Mouse (Mus musculus) MEL (cell line): ENCODE measurements around the gene Hspa1a. TPM values are rescaled to one million over a fixed set of nuclear protein-coding genes. Genes with fewer than 3 reads are reported as not detected.

ENCODE experiments used
- DNase-seq: peaks from one replicate; pipeline ENCODE4 v3.0.0; 2011; ENCODE audit warnings: low read depth, low spot score
- H3K27ac ChIP-seq: 2 replicates; pipeline ENCODE4 v1.5.1; 2012; ENCODE audit warnings: low read depth, mild to moderate bottlenecking, control low read depth, low read length, moderate library complexity; ENCODE audit not compliant: control insufficient read depth
- H3K27me3 ChIP-seq, 2 experiments: fragments of 150-350 bp in 1 of 2; sonication (generic) in 1 of 2; 2 replicates each; pipeline ENCODE4 v1.6.1; 2012; ENCODE audit warnings: low read length in 2 of 2, mild to moderate bottlenecking in 2 of 2, improper control_type of control experiment in 1 of 2, moderate library complexity in 1 of 2; ENCODE audit not compliant: insufficient read depth in 2 of 2, control insufficient read depth in 1 of 2
- H3K36me3 ChIP-seq, 2 experiments: 2 replicates each; pipeline ENCODE4 v1.6.1; 2012 to 2014; ENCODE audit warnings: low read length in 2 of 2, improper control_type of control experiment in 1 of 2, inconsistent platforms in 1 of 2, mild to moderate bottlenecking in 1 of 2; ENCODE audit not compliant: insufficient read depth in 2 of 2, control insufficient read depth in 1 of 2
- H3K4me1 ChIP-seq, 2 experiments: fragments of 150-350 bp in 1 of 2; sonication (generic) in 1 of 2; 2 replicates each; pipeline ENCODE4 v1.6.1; 2012; ENCODE audit warnings: low read length in 2 of 2, improper control_type of control experiment in 1 of 2, mild to moderate bottlenecking in 1 of 2; ENCODE audit not compliant: insufficient read depth in 2 of 2, control insufficient read depth in 1 of 2
- H3K4me3 ChIP-seq, 2 experiments: fragments of 150-350 bp in 1 of 2; sonication (generic) in 1 of 2; 2 replicates each; pipeline ENCODE4 v1.5.1; 2012; ENCODE audit warnings: low read depth in 2 of 2, low read length in 2 of 2, mild to moderate bottlenecking in 2 of 2, moderate library complexity in 2 of 2, control low read depth in 1 of 2, improper control_type of control experiment in 1 of 2; ENCODE audit not compliant: control insufficient read depth in 1 of 2, insufficient read depth in 1 of 2
- H3K79me2 ChIP-seq: 2 replicates; pipeline ENCODE4 v1.6.1; 2012; ENCODE audit warnings: mild to moderate bottlenecking, low read length, moderate library complexity; ENCODE audit not compliant: control insufficient read depth, poor library complexity, insufficient read depth
- H3K9ac ChIP-seq: 2 replicates; pipeline ENCODE4 v1.6.1; 2012; ENCODE audit warnings: low read depth, mild to moderate bottlenecking, control low read depth, low read length, moderate library complexity; ENCODE audit not compliant: control insufficient read depth, poor library complexity, severe bottlenecking
- H3K9me3 ChIP-seq: fragments of 150-350 bp; sonication (generic); replicated peaks from 2 replicates; pipeline ENCODE4 v1.6.1; 2012; ENCODE audit warnings: mild to moderate bottlenecking, low read length, improper control_type of control experiment, moderate library complexity; ENCODE audit not compliant: insufficient read depth
- BHLHE40 ChIP-seq: IDR thresholded peaks from 2 replicates; pipeline ENCODE4 v1.6.1; 2012; ENCODE audit warnings: low read depth, mild to moderate bottlenecking, inconsistent platforms, low read length, improper control_type of control experiment, borderline replicate concordance
- CHD1 ChIP-seq: IDR thresholded peaks from 2 replicates; pipeline ENCODE4 v1.6.1; 2012; ENCODE audit warnings: low read depth, mild to moderate bottlenecking, inconsistent platforms, low read length, improper control_type of control experiment
- CHD2 ChIP-seq: IDR thresholded peaks from 2 replicates; pipeline ENCODE4 v1.6.1; 2011; ENCODE audit warnings: low read length, improper control_type of control experiment
- E2F4 ChIP-seq: IDR thresholded peaks from 2 replicates; pipeline ENCODE4 v1.6.1; 2011; ENCODE audit warnings: low read depth, low read length, improper control_type of control experiment, borderline replicate concordance
- ELF1 ChIP-seq: IDR thresholded peaks from 2 replicates; pipeline ENCODE4 v1.6.1; 2014; ENCODE audit warnings: low read depth, mild to moderate bottlenecking, inconsistent platforms, low read length, improper control_type of control experiment, moderate library complexity
- EP300 ChIP-seq, 2 experiments: IDR thresholded peaks; 2 replicates each; pipeline ENCODE4 v1.6.1; 2011; ENCODE audit warnings: improper control_type of control experiment in 2 of 2, low read length in 2 of 2, low read depth in 1 of 2, mild to moderate bottlenecking in 1 of 2
- GABPA ChIP-seq: IDR thresholded peaks from 2 replicates; pipeline ENCODE4 v1.6.1; 2012; ENCODE audit warnings: low read depth, mild to moderate bottlenecking, inconsistent platforms, low read length, improper control_type of control experiment, moderate library complexity
- GATA1 ChIP-seq: IDR thresholded peaks from 2 replicates; pipeline ENCODE4 v1.6.1; 2011; ENCODE audit warnings: low read depth, low read length, improper control_type of control experiment
- HCFC1 ChIP-seq: IDR thresholded peaks from 2 replicates; pipeline ENCODE4 v1.6.1; 2012; ENCODE audit warnings: low read depth, mild to moderate bottlenecking, inconsistent platforms, low read length, improper control_type of control experiment, moderate library complexity
- JUND ChIP-seq: IDR thresholded peaks from 2 replicates; pipeline ENCODE4 v1.6.1; 2011; ENCODE audit warnings: low read depth, mild to moderate bottlenecking, improper control_type of control experiment, low read length
- KAT2A ChIP-seq: conservative IDR thresholded peaks from 2 replicates; pipeline ENCODE4 v1.6.1; 2012; ENCODE audit warnings: low read depth, low read length, improper control_type of control experiment, inconsistent platforms
- MAX ChIP-seq: IDR thresholded peaks from 2 replicates; pipeline ENCODE4 v1.6.1; 2011; ENCODE audit warnings: low read length, improper control_type of control experiment
- MAZ ChIP-seq: IDR thresholded peaks from 2 replicates; pipeline ENCODE4 v1.6.1; 2012; ENCODE audit warnings: low read depth, mild to moderate bottlenecking, inconsistent platforms, low read length, improper control_type of control experiment
- MEF2A ChIP-seq: IDR thresholded peaks from 2 replicates; pipeline ENCODE4 v1.6.1; 2014; ENCODE audit warnings: low read depth, mild to moderate bottlenecking, inconsistent platforms, low read length, improper control_type of control experiment; ENCODE audit not compliant: poor library complexity, insufficient replicate concordance, severe bottlenecking; ENCODE audit errors: extremely low read depth
- MXI1 ChIP-seq: IDR thresholded peaks from 2 replicates; pipeline ENCODE4 v1.6.1; 2011; ENCODE audit warnings: mild to moderate bottlenecking, low read depth, low read length, improper control_type of control experiment
- MYB ChIP-seq: IDR thresholded peaks from 2 replicates; pipeline ENCODE4 v1.6.1; 2011; ENCODE audit warnings: mild to moderate bottlenecking, low read depth, low read length, improper control_type of control experiment
- MYC ChIP-seq: IDR thresholded peaks from 2 replicates; pipeline ENCODE4 v1.6.1; 2011; ENCODE audit warnings: low read depth, mild to moderate bottlenecking, low read length, improper control_type of control experiment, moderate library complexity
- NELFE ChIP-seq: IDR thresholded peaks from 2 replicates; pipeline ENCODE4 v1.6.1; 2011; ENCODE audit warnings: low read depth, low read length, improper control_type of control experiment
- NRF1 ChIP-seq: IDR thresholded peaks from 2 replicates; pipeline ENCODE4 v1.6.1; 2014; ENCODE audit warnings: low read depth, mild to moderate bottlenecking, inconsistent platforms, low read length, improper control_type of control experiment, moderate library complexity; ENCODE audit not compliant: poor library complexity, insufficient read depth, severe bottlenecking
- POLR2A ChIP-seq, 2 experiments: IDR thresholded peaks; 2 replicates each; pipeline ENCODE4 v1.6.1; 2011 to 2012; ENCODE audit warnings: low read length in 2 of 2, mild to moderate bottlenecking in 2 of 2, control low read depth in 1 of 2, improper control_type of control experiment in 1 of 2, low read depth in 1 of 2, moderate library complexity in 1 of 2; ENCODE audit not compliant: control insufficient read depth in 1 of 2, insufficient read depth in 1 of 2, poor library complexity in 1 of 2
- POLR2AphosphoS5 ChIP-seq: IDR thresholded peaks from 2 replicates; pipeline ENCODE4 v1.6.1; 2012; ENCODE audit warnings: low read depth, borderline replicate concordance, mild to moderate bottlenecking, inconsistent platforms, low read length, moderate library complexity, mixed read lengths
- RAD21 ChIP-seq: IDR thresholded peaks from 2 replicates; pipeline ENCODE4 v1.6.1; 2011; ENCODE audit warnings: mild to moderate bottlenecking, low read depth, low read length, improper control_type of control experiment
- SIN3A ChIP-seq: IDR thresholded peaks from 2 replicates; pipeline ENCODE4 v1.6.1; 2012; ENCODE audit warnings: low read length, improper control_type of control experiment, inconsistent platforms
- SMC3 ChIP-seq: IDR thresholded peaks from 2 replicates; pipeline ENCODE4 v1.6.1; 2011; ENCODE audit warnings: low read depth, low read length, improper control_type of control experiment
- TBP ChIP-seq: IDR thresholded peaks from 2 replicates; pipeline ENCODE4 v1.8.0; 2011; ENCODE audit warnings: low read depth, low read length, improper control_type of control experiment
- UBTF ChIP-seq: IDR thresholded peaks from 2 replicates; pipeline ENCODE4 v1.6.1; 2012; ENCODE audit warnings: low read depth, mild to moderate bottlenecking, inconsistent platforms, low read length, improper control_type of control experiment, moderate library complexity, borderline replicate concordance; ENCODE audit not compliant: insufficient read depth
- USF1 ChIP-seq: IDR thresholded peaks from 2 replicates; pipeline ENCODE4 v1.6.1; 2014; ENCODE audit warnings: low read depth, mild to moderate bottlenecking, inconsistent platforms, low read length, improper control_type of control experiment, moderate library complexity
- USF2 ChIP-seq, 2 experiments: IDR thresholded peaks; 2 replicates each; pipeline ENCODE4 v1.6.1; 2011 to 2012; ENCODE audit warnings: improper control_type of control experiment in 2 of 2, low read length in 2 of 2, borderline replicate concordance in 1 of 2, inconsistent platforms in 1 of 2, low read depth in 1 of 2, mild to moderate bottlenecking in 1 of 2; ENCODE audit not compliant: insufficient read depth in 1 of 2
- ZKSCAN1 ChIP-seq: IDR thresholded peaks from 2 replicates; pipeline ENCODE4 v1.6.1; 2012; ENCODE audit warnings: low read depth, mild to moderate bottlenecking, inconsistent platforms, low read length, improper control_type of control experiment, moderate library complexity
- ZMIZ1 ChIP-seq: IDR thresholded peaks from 2 replicates; pipeline ENCODE4 v1.6.1; 2012; ENCODE audit warnings: low read depth, mild to moderate bottlenecking, inconsistent platforms, low read length, improper control_type of control experiment, moderate library complexity
- ZNF384 ChIP-seq: IDR thresholded peaks from 2 replicates; pipeline ENCODE4 v1.6.1; 2012; ENCODE audit warnings: low read depth, mild to moderate bottlenecking, inconsistent platforms, low read length, improper control_type of control experiment
- polyA plus RNA-seq, 2 experiments: library from polyadenylated mRNA; stranded (reverse) in 1 of 2; unstranded in 1 of 2; fragments of >175 nt in 1 of 2; fragments of >200 nt in 1 of 2; gene quantifications; 2 replicates each; pipeline versions ENCODE4 v1.2.1 to v1.2.4; 2012; ENCODE audit warnings: low replicate concordance in 2 of 2, low read depth in 1 of 2; ENCODE audit not compliant: insufficient read length in 2 of 2, insufficient read depth in 1 of 2, missing spikeins in 1 of 2
- total RNA-seq: library from RNA; depleted of rRNA; stranded (reverse); fragments of 300-350 nt; gene quantifications from 2 replicates; pipeline ENCODE4 v1.2.3, GENCODE M21; 2012

The Hspa1a gene
- total and polyA plus RNA-seq, 3 experiments: not detected

DNA sequence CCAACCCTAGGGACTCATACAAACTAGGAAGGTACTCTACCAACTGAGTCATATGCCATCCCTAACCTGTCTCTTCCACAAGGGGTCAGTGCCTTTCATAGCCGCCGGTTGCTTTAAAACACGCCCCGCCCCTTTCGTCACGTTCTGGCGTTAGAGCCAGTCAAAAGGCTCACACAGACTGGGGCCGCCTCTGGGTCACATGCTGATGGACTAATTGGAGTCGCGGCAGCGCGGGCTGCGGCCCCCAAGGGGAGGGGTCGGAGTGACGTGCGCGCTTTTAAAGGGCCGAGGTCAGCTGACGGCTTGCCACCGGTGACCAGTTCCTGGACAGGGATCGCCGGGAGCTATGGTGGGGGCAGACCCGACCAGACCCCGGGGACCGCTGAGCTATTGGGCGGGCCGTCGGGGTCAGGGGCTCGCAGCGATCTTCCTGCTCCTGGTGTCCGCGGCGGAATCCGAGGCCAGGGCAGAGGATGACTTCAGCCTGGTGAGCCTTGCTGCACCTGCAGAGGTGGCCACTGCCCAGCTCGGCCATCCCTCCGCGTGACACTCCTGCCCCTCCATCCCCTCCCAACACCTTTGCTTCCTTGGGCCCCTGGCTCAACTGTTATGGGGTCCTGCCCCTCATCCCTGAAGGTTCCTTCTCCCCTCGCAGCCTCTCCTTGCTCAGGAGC is 40.8 kb downstream of the Hspa1a start, which contains the start of gene Neu1 (continued):
- peak; percentile 81 for TF ChIP-seq MXI1
- 0 out of 2 replicates have a peak, but pooled peaks have one; percentile 35 for TF ChIP-seq ZMIZ1
- peak; percentile 78; the same call in 1 of the 2 replicates for TF ChIP-seq HCFC1
- no peak for TF ChIP-seq EP300 (IDR thresholded peaks at IDR 0.05; ENCODE audit: low read depth in 1 of 2, low read length in 2 of 2)
- TF ChIP-seq KAT2A: no peak; the same call in 1 of the 2 replicates
- TF ChIP-seq NELFE: peak; percentile 60
- TF ChIP-seq MAZ: peak; percentile 89
- TF ChIP-seq CHD2: no peak
- peak; percentile 47; the same call in 1 of the 2 replicates for TF ChIP-seq E2F4
- TF ChIP-seq USF1: peak; percentile 95
- TF ChIP-seq SMC3: peak; percentile 61
- TF ChIP-seq MEF2A: no peak
- TF ChIP-seq POLR2A (IDR thresholded peaks at IDR 0.05; ENCODE audit: control insufficient read depth in 1 of 2, insufficient read depth in 1 of 2, low read depth in 1 of 2, low read length in 2 of 2, poor library complexity in 1 of 2): peak; percentile 39 to 66; a peak in 2 of 4 replicates
- no peak for TF ChIP-seq CHD1
- TF ChIP-seq TBP: peak; percentile 86
- 0 out of 2 replicates have a peak, but pooled peaks have one; percentile 21 for TF ChIP-seq NRF1
- TF ChIP-seq ZNF384: no peak
- TF ChIP-seq RAD21: peak; percentile 37
- peak; percentile 87 for TF ChIP-seq BHLHE40

DNA sequence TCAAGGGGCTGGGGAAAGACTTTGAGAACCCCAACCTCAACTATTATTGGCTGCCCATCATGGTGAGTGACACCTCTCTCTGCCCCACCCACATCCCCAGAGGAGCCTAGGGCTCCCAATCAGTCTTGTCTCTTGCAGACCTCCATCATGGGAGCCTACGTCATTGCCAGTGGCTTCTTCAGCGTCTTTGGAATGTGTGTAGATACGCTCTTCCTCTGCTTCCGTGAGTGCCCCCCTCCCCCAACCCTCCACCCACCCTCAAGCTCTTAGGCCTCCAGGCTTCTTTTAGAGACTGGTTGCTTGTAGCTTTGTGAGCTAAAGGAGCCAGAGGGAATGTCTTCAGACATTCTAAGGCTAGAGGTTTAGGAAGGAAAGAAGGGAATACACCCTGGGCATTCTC is 43.1 kb downstream of the Hspa1a start:
- Histone ChIP-seq H3K4me1 (peaks cover 5 to 14% of the 10 kb centered on the region in 2 experiments), H3K27ac (no peak overlapping the region), H3K9ac (no peak overlapping the region), H3K36me3 (peaks cover 0 to 6% of the 10 kb centered on the region in 2 experiments; a peak in 2 of 4 replicates), H3K9me3 (no peaks in the 10 kb centered on the region), H3K4me3 (no peak overlapping the region), H3K79me2 (peaks cover 5% of the 10 kb centered on the region; the same call in 1 of the 2 replicates), H3K27me3 (no peaks in the 10 kb centered on the region)
- DNase-seq: no peak
- TF ChIP-seq CHD1 (no peak), POLR2AphosphoS5 (no peak), BHLHE40 (no peak), USF2 (IDR thresholded peaks at IDR 0.05; ENCODE audit: borderline replicate concordance in 1 of 2, insufficient read depth in 1 of 2, low read depth in 1 of 2, low read length in 2 of 2) (no peak), ZNF384 (no peak), ELF1 (no peak), GABPA (no peak), MYB (no peak), SIN3A (no peak), GATA1 (no peak), POLR2A (IDR thresholded peaks at IDR 0.05; ENCODE audit: control insufficient read depth in 1 of 2, insufficient read depth in 1 of 2, low read depth in 1 of 2, low read length in 2 of 2, poor library complexity in 1 of 2) (no peak), HCFC1 (no peak), NRF1 (no peak), MXI1 (no peak), UBTF (no peak), ZKSCAN1 (no peak), MYC (no peak), MAX (no peak), JUND (no peak)
